Mouse (Mus musculus) liver, postnatal 0 days (tissue): ENCODE measurements around the gene Actr3b. TPM values are rescaled to one million over a fixed set of nuclear protein-coding genes. Genes with fewer than 3 reads are reported as not detected.

Source experiments
- ATAC-seq: fragments of 200-750 bp; cut with Nextera tagmentation; 2 replicates; pipeline ENCODE4 v1.8.0; 2017; ENCODE audit warnings: mild to moderate bottlenecking, moderate library complexity
- DNase-seq: peaks from one replicate; pipeline ENCODE4 v3.0.0-alpha.2; 2016
- H3K27ac ChIP-seq: fragments of 300-500 bp; sonication (generic); 2 replicates; pipeline ENCODE4 v1.5.1; 2014; ENCODE audit warnings: antibody characterized with exemption, moderate library complexity, mild to moderate bottlenecking, low read depth
- H3K27me3 ChIP-seq: fragments of 300-500 bp; sonication (generic); 2 replicates; pipeline ENCODE4 v1.6.1; 2014; ENCODE audit warnings: low read length, control low read depth, mixed read lengths; ENCODE audit not compliant: insufficient read depth
- H3K36me3 ChIP-seq: fragments of 300-500 bp; sonication (generic); replicated peaks from 2 replicates; pipeline ENCODE4 v1.6.1; 2014; ENCODE audit warnings: mild to moderate bottlenecking, control low read depth, low read length, moderate library complexity, mixed read lengths; ENCODE audit not compliant: insufficient read depth
- H3K4me1 ChIP-seq: fragments of 300-500 bp; sonication (generic); 2 replicates; pipeline ENCODE4 v1.6.1; 2014; ENCODE audit warnings: antibody characterized with exemption, mild to moderate bottlenecking, control low read depth; ENCODE audit not compliant: insufficient read depth
- H3K4me2 ChIP-seq: fragments of 300-500 bp; sonication (generic); 2 replicates; pipeline ENCODE4 v1.6.1; 2014; ENCODE audit warnings: low read depth, mild to moderate bottlenecking, low read length, moderate library complexity, mixed read lengths
- H3K4me3 ChIP-seq: fragments of 300-500 bp; sonication (generic); 2 replicates; pipeline ENCODE4 v1.5.1; 2014; ENCODE audit warnings: low read depth, low read length
- H3K9ac ChIP-seq: fragments of 300-500 bp; sonication (generic); replicated peaks from 2 replicates; pipeline ENCODE4 v1.6.1; 2014; ENCODE audit warnings: mild to moderate bottlenecking, moderate library complexity
- H3K9me3 ChIP-seq: fragments of 300-500 bp; sonication (generic); 2 replicates; pipeline ENCODE4 v1.6.1; 2016; ENCODE audit warnings: mild to moderate bottlenecking, control low read depth, low read length, mixed read lengths
- CTCF ChIP-seq: sonication (generic); IDR thresholded peaks from 2 replicates; pipeline ENCODE4 v1.5.1; 2016; ENCODE audit warnings: antibody characterized with exemption, low read depth
- EP300 ChIP-seq: IDR thresholded peaks from 2 replicates; pipeline ENCODE4 v1.6.1; 2016; ENCODE audit warnings: antibody characterized with exemption, low read depth, mild to moderate bottlenecking
- WGBS: fragments of 180-500 bp; shearing (Covaris S2); extraction: QIAGEN DNeasy Blood & Tissue Kit; methylation state at CpG from one replicate; pipeline ENCODE4 v1.1.7; 2014; ENCODE audit not compliant: insufficient replicate concordance; 5-methylcytosine and 5-hydroxymethylcytosine counted together
- polyA plus RNA-seq: library from polyadenylated mRNA; unstranded; fragments of >200 nt; fragmentation: Nextera tagmentation; extraction: Ambion mirVana; gene quantifications from 2 replicates; pipeline ENCODE4 v1.2.1, GENCODE M21; 2015

The Actr3b gene
- polyA plus RNA-seq, 1 experiment from 2014 or later, result 0.68 TPM

- H3K27ac ChIP-seq, result no peak overlapping the region
- H3K4me2 ChIP-seq, result no peak overlapping the region
- ATAC-seq (no peak), DNase-seq (no peak)
- H3K27me3 ChIP-seq, result no peaks in the 10 kb centered on the region
- H3K4me1 ChIP-seq, result no peaks in the 10 kb centered on the region
- no peak for TF ChIP-seq CTCF
- no peak for TF ChIP-seq EP300
- H3K9ac ChIP-seq, result no peak overlapping the region
- no peak overlapping the region for H3K4me3 ChIP-seq
- no peaks in the 10 kb centered on the region for H3K36me3 ChIP-seq
- H3K9me3 ChIP-seq, result no peaks in the 10 kb centered on the region
- 72% methylated on average over 4 of the region's 4 CpGs for WGBS
Observed at GRCm38 (mm10) chr5:25801744-25802143, 41.9 kb downstream of the Actr3b start.

- no peaks in the 10 kb centered on the region for H3K9me3 ChIP-seq
- no peaks in the 10 kb centered on the region for H3K27me3 ChIP-seq
- no peak for TF ChIP-seq CTCF
- H3K27ac ChIP-seq, result no peak overlapping the region
- no peak overlapping the region for H3K4me3 ChIP-seq
- no peak for ATAC-seq
- no peak overlapping the region for H3K4me2 ChIP-seq
- no peaks in the 10 kb centered on the region for H3K4me1 ChIP-seq
- DNase-seq, result no peak
- H3K36me3 ChIP-seq, result no peaks in the 10 kb centered on the region
- WGBS, result 69% methylated on average over 5 of the region's 5 CpGs
- no peak overlapping the region for H3K9ac ChIP-seq
Observed at GRCm38 (mm10) chr5:25804569-25804968, 44.8 kb downstream of the Actr3b start.

- TF ChIP-seq EP300, result no peak
- no peak for TF ChIP-seq CTCF
- 51% methylated on average over 6 of the region's 6 CpGs for WGBS
- no peak for ATAC-seq
- Histone ChIP-seq H3K9ac (no peak overlapping the region), H3K9me3 (no peaks in the 10 kb centered on the region), H3K4me1 (no peaks in the 10 kb centered on the region), H3K27me3 (no peaks in the 10 kb centered on the region), H3K27ac (no peak overlapping the region), H3K36me3 (no peaks in the 10 kb centered on the region), H3K4me3 (no peak overlapping the region), H3K4me2 (no peak overlapping the region)
- no peak for DNase-seq
Observed at GRCm38 (mm10) chr5:25812922-25813321, 53.1 kb downstream of the Actr3b start.

- no peaks in the 10 kb centered on the region for H3K4me1 ChIP-seq
- no peaks in the 10 kb centered on the region for H3K9me3 ChIP-seq
- H3K27me3 ChIP-seq, result no peaks in the 10 kb centered on the region
- no peak for DNase-seq
- ATAC-seq, result no peak
- no peak overlapping the region for H3K4me2 ChIP-seq
- WGBS, result 77% methylated on average over 16 of the region's 16 CpGs
- no peak overlapping the region for H3K4me3 ChIP-seq
- H3K9ac ChIP-seq, result no peak overlapping the region
- H3K36me3 ChIP-seq, result no peaks in the 10 kb centered on the region
- TF ChIP-seq CTCF (no peak), EP300 (no peak)
- no peak overlapping the region for H3K27ac ChIP-seq
Observed at GRCm38 (mm10) chr5:25829308-25830094, 69.7 kb downstream of the Actr3b start.

- H3K27ac ChIP-seq, result no peak overlapping the region
- H3K4me1 ChIP-seq, result no peaks in the 10 kb centered on the region
- ATAC-seq (no peak), DNase-seq (no peak)
- H3K36me3 ChIP-seq, result no peaks in the 10 kb centered on the region
- H3K9me3 ChIP-seq, result no peaks in the 10 kb centered on the region
- TF ChIP-seq EP300 (no peak), CTCF (no peak)
- H3K4me2 ChIP-seq, result no peak overlapping the region
- H3K4me3 ChIP-seq, result no peak overlapping the region
- WGBS, result 44% methylated on average over 3 of the region's 3 CpGs
- no peak overlapping the region for H3K9ac ChIP-seq
- H3K27me3 ChIP-seq, result no peaks in the 10 kb centered on the region
Observed at GRCm38 (mm10) chr5:25830802-25831201, 71.0 kb downstream of the Actr3b start.

GRCm38 (mm10) chr5:25831624-25832023 lies 71.8 kb downstream of the Actr3b start:
- peak; percentile 34 for DNase-seq
- TF ChIP-seq CTCF (peak; percentile 70), EP300 (no peak)

More at GRCm38 (mm10) chr5:25831624-25832023, 71.8 kb downstream of the Actr3b start:
- H3K36me3 ChIP-seq, result no peaks in the 10 kb centered on the region
- no peak overlapping the region for H3K4me3 ChIP-seq
- no peaks in the 10 kb centered on the region for H3K27me3 ChIP-seq
- no peak overlapping the region for H3K4me2 ChIP-seq
- ATAC-seq, result no peak
- H3K27ac ChIP-seq, result no peak overlapping the region
- no peaks in the 10 kb centered on the region for H3K9me3 ChIP-seq
- WGBS, result 69% methylated on average over 5 of the region's 5 CpGs
- H3K4me1 ChIP-seq, result no peaks in the 10 kb centered on the region
- H3K9ac ChIP-seq, result no peak overlapping the region
